Mouse (Mus musculus): ENCODE measurements around the gene Tnrc18. TPM values are rescaled to one million over a fixed set of nuclear protein-coding genes. Genes with fewer than 3 reads are reported as not detected.

Tnrc18 gene
- total RNA-seq (2014; rRNA removed) (99.7 and 116 TPM in 2 replicates), polyA plus RNA-seq (2015; fragmentation: Nextera tagmentation; extraction: Ambion mirVana) (14.9 and 23.4 TPM in 2 replicates)

- Histone ChIP-seq H3K27me3 (ENCODE audit: insufficient read depth, low read length) (no peaks in the 10 kb centered on the region), H3K4me2 (ENCODE audit: low read depth) (peak within 1 kb of the TSS; percentile 93), H3K36me3 (ENCODE audit: insufficient read depth) (no peaks in the 10 kb centered on the region; the same call in 1 of the 2 replicates), H3K27ac (ENCODE audit: low read depth, low read length) (peak within 1 kb of the TSS; percentile 100), H3K9ac (peak within 1 kb of the TSS; percentile 100), H3K4me1 (ENCODE audit: insufficient read depth) (no peaks in the 10 kb centered on the region; the same call in 1 of the 2 replicates), H3K9me3 (ENCODE audit: low read length) (no peaks in the 10 kb centered on the region), H3K4me3 (ENCODE audit: low read depth, low read length) (peak within 1 kb of the TSS; percentile 83)
- WGBS = 2% methylated on average over 55 of the region's 56 CpGs
- ATAC-seq (peak; percentile 68), DNase-seq (peak; percentile 100)
- TF ChIP-seq CTCF (IDR thresholded peaks at IDR 0.05; ENCODE audit: low read depth) = no peak; the same call in 1 of the 2 replicates
These were observed at the start of gene Tnrc18 for GRCm38 (mm10) chr5:142817524-142818434. Tnrc18 (minus strand) TSS chr5:142817662.

- peak overlapping the region; percentile 85 for H3K27ac ChIP-seq (ENCODE audit: low read depth, low read length)
- H3K9me3 ChIP-seq (ENCODE audit: low read length) = no peaks in the 10 kb centered on the region
- peak overlapping the region; percentile 19; the same call in 1 of the 2 replicates for H3K4me2 ChIP-seq (ENCODE audit: low read depth)
- peak; percentile 95 for DNase-seq
- H3K4me1 ChIP-seq (ENCODE audit: insufficient read depth) = peaks cover 6% of the 10 kb centered on the region; the same call in 1 of the 2 replicates
- peak; percentile 87 for ATAC-seq
- 13% methylated on average over 16 of the region's 16 CpGs for WGBS
- H3K27me3 ChIP-seq (ENCODE audit: insufficient read depth, low read length) = no peaks in the 10 kb centered on the region
- no peaks in the 10 kb centered on the region for H3K36me3 ChIP-seq (ENCODE audit: insufficient read depth)
- H3K4me3 ChIP-seq (ENCODE audit: low read depth, low read length) = no peak overlapping the region
- H3K9ac ChIP-seq = no peak overlapping the region
- TF ChIP-seq CTCF (IDR thresholded peaks at IDR 0.05; ENCODE audit: low read depth) = no peak
These were observed 40.3 kb upstream of the Tnrc18 start for GRCm38 (mm10) chr5:142857763-142858229.

GRCm38 (mm10) chr5:142856408-142856807, 38.9 kb upstream of the Tnrc18 start:
- H3K4me1 ChIP-seq (ENCODE audit: insufficient read depth) = peaks cover 6% of the 10 kb centered on the region; the same call in 1 of the 2 replicates
- no peaks in the 10 kb centered on the region for H3K27me3 ChIP-seq (ENCODE audit: insufficient read depth, low read length)
- TF ChIP-seq CTCF (IDR thresholded peaks at IDR 0.05; ENCODE audit: low read depth) = peak; percentile 41
- no peak overlapping the region for H3K27ac ChIP-seq (ENCODE audit: low read depth, low read length)
- ATAC-seq = no peak
- H3K9me3 ChIP-seq (ENCODE audit: low read length) = no peaks in the 10 kb centered on the region
- H3K4me3 ChIP-seq (ENCODE audit: low read depth, low read length) = no peak overlapping the region
- no peaks in the 10 kb centered on the region for H3K36me3 ChIP-seq (ENCODE audit: insufficient read depth)
- 82% methylated on average over 4 of the region's 4 CpGs for WGBS
- H3K4me2 ChIP-seq (ENCODE audit: low read depth) = no peak overlapping the region
- no peak overlapping the region for H3K9ac ChIP-seq
- DNase-seq = no peak

DNA sequence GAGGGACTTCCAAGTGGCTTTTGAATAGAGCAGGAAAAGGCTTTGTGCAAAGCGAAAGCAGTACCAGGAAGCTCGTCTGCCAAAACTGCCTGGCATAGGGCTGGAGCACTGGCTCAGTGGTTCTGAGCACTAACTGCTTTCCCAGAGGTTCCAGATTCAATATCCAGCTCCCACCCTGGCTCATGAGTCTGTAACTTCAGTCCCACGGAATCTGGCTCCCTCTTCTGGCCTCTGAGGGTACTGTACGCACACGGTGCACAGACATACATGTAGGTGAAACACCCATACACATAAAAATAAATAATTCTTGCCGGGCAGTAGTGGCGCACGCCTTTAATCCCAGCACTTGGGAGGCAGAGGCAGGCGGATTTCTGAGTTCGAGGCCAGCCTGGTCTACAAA, 37.4 kb upstream of the Tnrc18 start:
- H3K9ac ChIP-seq = no peak overlapping the region
- no peak overlapping the region for H3K4me2 ChIP-seq (ENCODE audit: low read depth)
- WGBS = 73% methylated on average over 10 of the region's 10 CpGs
- no peak overlapping the region for H3K4me3 ChIP-seq (ENCODE audit: low read depth, low read length)
- peak; percentile 61 for ATAC-seq
- H3K27me3 ChIP-seq (ENCODE audit: insufficient read depth, low read length) = no peaks in the 10 kb centered on the region
- H3K36me3 ChIP-seq (ENCODE audit: insufficient read depth) = no peaks in the 10 kb centered on the region
- H3K4me1 ChIP-seq (ENCODE audit: insufficient read depth) = peaks cover 6% of the 10 kb centered on the region; the same call in 1 of the 2 replicates
- DNase-seq = peak; percentile 86
- H3K9me3 ChIP-seq (ENCODE audit: low read length) = no peaks in the 10 kb centered on the region
- no peak overlapping the region for H3K27ac ChIP-seq (ENCODE audit: low read depth, low read length)
- TF ChIP-seq CTCF (IDR thresholded peaks at IDR 0.05; ENCODE audit: low read depth) = peak; percentile 85

DNA sequence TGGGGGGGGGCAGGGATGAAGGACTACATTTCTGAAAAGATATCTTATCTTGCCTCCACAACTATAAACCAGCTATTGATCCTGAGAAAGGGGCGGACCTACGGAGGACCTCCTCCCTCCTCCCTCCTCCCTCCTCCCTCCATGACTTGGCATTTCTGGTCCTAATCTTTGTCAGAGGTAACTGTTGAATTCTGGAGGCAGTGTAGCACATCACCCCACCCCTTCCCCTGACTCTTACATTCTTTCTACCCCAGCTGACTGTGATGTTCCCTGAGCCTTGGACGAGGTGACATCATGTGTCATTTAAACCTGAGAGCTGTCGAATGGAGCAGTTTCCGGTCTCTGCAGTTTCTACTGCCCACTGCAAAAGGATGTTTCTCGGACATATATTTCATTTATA, 36.1 kb upstream of the Tnrc18 start:
- Histone ChIP-seq H3K27me3 (ENCODE audit: insufficient read depth, low read length) (no peaks in the 10 kb centered on the region), H3K4me2 (ENCODE audit: low read depth) (no peak overlapping the region), H3K9me3 (ENCODE audit: low read length) (no peaks in the 10 kb centered on the region), H3K27ac (ENCODE audit: low read depth, low read length) (no peak overlapping the region), H3K4me3 (ENCODE audit: low read depth, low read length) (no peak overlapping the region), H3K4me1 (ENCODE audit: insufficient read depth) (peaks cover 6% of the 10 kb centered on the region; the same call in 1 of the 2 replicates), H3K9ac (no peak overlapping the region), H3K36me3 (ENCODE audit: insufficient read depth) (no peaks in the 10 kb centered on the region)
- no peak for TF ChIP-seq CTCF (IDR thresholded peaks at IDR 0.05; ENCODE audit: low read depth)
- DNase-seq (no peak), ATAC-seq (no peak)
- 79% methylated on average over 6 of the region's 6 CpGs for WGBS

DNA sequence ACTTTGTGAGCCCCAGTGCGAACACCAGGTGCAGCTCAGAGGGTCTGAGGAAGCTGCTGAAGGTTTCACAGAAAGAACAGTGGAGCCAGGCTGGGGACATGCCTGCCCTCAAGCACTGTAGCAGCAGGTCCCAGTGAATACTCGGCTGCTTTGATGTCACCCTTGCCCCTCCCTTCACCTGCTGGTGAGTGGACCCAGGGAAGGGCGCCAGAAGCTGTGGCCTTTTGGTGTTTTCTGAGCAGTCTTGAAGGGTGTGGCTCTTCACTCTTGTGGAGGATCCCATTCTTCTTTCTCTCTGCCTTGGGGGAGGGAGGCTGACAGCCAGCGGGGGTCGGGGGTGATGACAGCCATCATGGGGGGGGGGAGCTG, 34.2 kb upstream of the Tnrc18 start:
- H3K4me2 ChIP-seq (ENCODE audit: low read depth) = no peak overlapping the region
- DNase-seq (no peak), ATAC-seq (no peak)
- no peaks in the 10 kb centered on the region for H3K9me3 ChIP-seq (ENCODE audit: low read length)
- no peaks in the 10 kb centered on the region for H3K27me3 ChIP-seq (ENCODE audit: insufficient read depth, low read length)
- H3K9ac ChIP-seq = no peak overlapping the region
- no peaks in the 10 kb centered on the region for H3K4me1 ChIP-seq (ENCODE audit: insufficient read depth)
- no peak for TF ChIP-seq CTCF (IDR thresholded peaks at IDR 0.05; ENCODE audit: low read depth)
- no peak overlapping the region for H3K4me3 ChIP-seq (ENCODE audit: low read depth, low read length)
- no peak overlapping the region for H3K27ac ChIP-seq (ENCODE audit: low read depth, low read length)
- 79% methylated on average over 5 of the region's 5 CpGs for WGBS
- H3K36me3 ChIP-seq (ENCODE audit: insufficient read depth) = no peaks in the 10 kb centered on the region
